Mouse (Mus musculus): Measurements from ENCODE around the gene Rcan1.

The Rcan1 gene

DNA sequence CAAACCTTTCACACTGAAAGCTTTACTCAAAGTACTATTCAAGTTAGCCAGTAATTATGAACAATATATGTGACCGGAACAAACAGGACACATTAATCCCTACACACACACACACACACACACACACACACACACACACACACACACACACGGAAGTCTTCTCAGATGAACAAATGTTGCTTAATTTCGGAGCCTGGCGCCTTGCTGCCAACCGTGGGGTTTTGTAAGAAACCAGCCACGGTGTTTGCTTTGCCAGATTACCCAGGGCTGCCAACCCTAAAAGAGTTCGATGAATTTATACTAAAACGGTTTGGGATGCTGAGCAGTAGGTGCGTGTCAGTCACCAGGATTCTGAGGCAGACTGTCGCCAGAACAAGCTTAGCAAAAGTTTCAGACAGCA lies 69.5 kb downstream of the Rcan1 start:
- DNase-seq (ENCODE audit: low spot score in 2 of 2): no peak

DNA sequence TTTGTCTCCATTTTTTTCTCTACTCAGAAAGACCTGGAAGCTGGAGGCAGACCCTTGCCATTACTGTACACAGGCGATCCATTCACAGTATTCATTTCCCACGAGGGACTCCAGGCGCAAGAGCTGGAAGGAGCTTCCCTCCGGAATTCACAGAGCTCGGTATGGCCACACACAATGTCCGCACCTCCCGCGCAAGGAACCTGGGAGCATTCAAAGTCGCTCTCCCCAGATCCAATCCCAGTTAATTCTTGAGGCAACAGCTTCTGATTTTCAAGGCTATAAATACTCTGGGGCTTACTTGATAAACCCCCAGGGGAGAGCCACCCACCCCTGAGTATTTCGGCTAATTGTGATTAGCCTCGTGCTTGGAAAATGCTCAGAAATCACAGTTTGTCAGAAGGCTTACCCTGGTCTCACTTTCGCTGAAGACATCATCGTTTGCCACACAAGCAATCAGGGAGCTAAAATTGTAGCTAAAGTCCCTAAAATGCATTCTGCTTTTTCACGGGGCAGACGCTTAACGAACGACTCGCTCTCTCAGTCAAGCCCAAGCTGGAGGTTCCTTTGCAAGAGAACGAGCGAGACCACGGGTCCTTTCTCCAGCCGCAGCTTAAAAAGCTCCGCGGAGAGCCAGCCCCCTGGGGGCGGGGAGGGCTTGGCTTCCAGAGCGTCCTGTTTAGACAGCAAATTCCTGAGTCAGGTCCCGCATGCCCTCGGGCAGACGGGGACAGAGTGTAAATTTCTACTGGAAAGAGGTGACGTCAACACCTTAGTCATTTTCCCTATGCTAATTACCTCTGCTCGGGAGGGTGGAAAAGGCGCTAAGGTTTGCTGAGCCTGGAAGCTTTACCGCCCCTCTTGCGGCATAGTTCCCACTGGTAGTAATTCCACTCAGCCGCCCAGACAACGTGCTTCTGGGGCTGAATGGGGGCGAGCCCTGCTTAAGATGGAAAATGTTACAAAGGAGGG lies 70.9 kb downstream of the Rcan1 start:
- DNase-seq (ENCODE audit: low spot score in 2 of 2): peak in 1 of 2 experiments; percentile 47

DNA sequence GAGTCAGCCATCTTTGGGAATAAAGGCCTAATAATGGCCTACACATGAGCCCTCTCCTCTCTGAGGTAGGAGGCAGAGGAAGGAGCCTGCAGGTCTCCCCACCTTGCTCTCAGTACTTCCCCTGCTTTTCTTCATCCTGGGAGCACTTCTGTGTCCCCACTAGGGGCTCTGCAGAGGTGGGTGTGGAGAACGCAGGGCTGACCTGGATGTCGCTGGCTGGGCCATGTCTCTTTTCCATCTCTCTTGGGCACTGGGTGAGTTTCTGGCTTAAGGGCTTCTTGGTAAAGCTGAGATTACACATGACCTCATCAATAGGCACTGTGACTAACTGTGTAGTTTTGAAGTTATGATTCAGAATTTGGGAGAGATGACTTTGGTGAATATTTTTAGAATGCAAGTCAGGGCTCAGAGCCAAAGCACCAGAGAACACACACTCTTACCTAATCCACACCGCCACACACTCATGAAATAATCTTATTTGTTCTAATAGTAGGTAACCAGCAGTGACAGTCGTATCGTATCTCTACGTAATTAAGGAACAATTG lies 72.0 kb downstream of the Rcan1 start:
- DNase-seq (ENCODE audit: low spot score in 2 of 2): no peak

DNA sequence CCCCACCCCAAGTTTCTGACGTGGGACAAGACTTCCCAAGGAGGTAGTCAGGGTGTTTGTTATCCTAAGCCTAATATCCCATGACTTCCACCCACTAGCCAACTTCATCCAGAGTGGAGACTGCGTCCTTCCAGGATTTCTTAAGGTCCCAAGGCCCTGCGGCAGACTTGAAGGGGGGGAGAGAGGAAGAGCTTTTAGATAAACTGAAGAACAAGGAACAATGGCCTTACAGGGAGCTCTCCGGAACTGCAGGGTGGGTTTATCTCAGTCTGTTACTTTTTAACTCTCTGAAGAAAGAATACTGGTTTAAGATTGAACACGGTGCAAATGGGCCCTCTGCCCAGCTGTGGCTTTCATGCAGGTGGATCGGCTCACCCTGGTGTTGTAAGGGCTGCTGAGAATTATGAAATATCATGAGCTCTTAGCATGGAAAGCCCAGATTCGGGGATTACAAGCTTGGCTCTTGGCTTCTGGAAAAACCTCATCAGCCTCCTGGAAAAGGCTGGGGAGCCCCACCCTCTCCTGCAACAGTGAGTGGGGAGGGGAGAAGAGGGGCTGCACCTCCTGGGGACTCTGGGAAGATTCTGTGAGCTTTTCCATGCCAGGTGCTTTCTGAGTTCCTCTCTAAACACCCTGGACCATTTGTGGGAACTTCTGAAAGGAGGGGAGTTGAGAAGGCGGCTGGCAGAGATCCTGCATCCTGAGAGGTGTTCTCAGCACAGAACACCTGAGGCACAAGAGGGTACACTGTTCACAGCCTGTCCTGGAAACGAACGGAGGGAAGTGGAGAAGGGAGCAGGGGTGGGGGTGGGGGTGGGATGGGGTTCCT lies 72.7 kb downstream of the Rcan1 start:
- DNase-seq (ENCODE audit: low spot score in 2 of 2): no peak

DNA sequence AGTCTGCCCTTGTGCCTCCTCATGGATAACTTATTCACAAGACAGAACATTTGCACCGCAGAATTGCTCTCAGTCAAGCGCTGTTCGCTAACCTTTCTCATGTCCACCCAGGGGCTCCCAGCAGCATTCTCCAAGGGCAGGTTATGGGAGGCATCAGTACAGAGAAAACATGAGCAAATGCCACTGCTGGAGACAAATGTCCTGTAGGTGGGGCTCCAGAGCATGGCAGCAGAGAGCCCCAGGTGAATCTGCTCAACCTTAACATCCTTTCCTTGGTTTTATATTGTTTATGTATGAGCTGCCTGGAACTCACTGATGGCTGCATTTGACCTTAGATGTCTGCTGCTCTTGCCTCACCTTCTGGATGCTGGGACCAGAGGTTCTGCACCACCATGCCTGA lies 76.9 kb downstream of the Rcan1 start:
- DNase-seq (ENCODE audit: low spot score in 2 of 2): no peak

DNA sequence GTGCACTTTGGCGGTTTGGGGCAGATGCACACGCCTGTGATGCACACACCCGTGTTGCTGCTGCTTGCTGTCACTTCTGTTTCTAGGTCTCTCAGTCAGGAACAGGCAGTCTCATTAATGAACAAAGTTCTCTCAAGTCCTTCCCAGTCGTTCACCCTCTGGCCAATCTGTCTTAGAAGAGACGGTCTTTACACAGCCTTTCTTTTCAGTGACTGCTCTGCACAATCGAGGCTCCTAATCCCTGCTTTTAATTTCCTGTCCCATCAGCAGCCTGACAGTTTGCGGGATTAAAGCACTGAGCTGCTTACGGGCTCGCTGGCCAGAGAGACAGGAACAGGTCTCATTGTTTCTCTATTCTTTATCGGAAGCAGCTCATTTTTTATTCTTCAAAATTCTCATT lies 83.0 kb downstream of the Rcan1 start:
- DNase-seq (ENCODE audit: low spot score in 2 of 2): no peak

DNA sequence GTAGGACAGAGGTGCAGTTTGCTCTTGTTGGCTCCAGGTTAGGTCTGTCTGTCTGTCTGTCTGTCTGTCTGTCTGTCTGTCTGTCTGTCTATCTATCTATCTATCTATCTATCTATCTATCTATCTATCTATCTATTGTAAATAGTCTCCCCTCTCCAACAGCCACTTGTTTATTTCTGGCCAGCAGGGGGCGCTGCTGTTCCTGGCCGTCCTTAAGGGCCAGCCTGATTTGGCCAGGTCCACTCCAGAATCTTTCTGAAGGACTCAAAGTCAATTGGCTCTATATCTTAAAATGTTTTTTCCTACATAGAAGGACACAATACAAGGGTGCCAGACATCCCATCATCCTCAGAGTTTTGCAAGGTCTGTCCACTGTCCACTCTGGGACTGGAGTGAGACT lies 85.6 kb downstream of the Rcan1 start:
- peak; percentile 52 to 81 for DNase-seq (ENCODE audit: low spot score in 2 of 2)

DNA sequence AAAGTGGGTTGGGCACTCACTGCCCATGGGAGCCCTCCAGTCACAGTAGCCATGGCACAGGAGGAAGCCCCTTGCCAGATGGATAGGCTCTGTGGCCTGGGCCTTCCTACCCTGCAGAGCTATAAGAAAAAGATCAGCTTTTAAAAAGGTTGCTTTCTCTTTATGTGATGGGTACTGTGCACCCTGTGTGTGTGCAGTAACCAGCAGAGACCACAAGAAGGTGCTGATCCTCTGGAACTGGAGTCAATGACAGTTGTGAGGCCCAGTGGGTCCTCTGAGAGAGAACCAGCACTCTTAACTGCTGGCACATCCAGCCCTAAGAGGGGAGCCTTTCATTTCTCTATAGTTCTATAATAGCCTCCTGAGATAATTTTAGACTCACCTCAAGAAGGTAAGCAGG lies 87.3 kb downstream of the Rcan1 start:
- no peak for DNase-seq (ENCODE audit: low spot score in 2 of 2)

DNA sequence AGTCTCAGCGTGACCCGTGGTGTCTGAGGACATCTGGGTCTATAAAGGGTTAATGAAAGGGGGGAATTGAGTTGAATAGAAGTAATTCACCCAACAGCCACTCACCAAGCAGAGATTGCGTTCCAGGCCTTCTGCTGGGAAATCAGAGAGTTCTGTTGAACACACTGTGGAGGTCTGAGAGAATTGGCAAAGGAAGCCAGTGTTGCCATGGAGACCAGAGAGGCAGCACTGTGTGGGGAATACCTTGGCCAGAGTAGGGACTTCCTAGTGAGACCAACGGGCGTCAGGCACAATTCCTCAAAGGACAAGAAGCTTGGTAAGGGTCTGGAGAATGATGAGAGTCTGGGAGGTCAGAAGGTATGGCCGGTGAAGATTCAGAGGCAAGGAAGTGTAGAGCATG lies 88.2 kb downstream of the Rcan1 start:
- DNase-seq (ENCODE audit: low spot score in 2 of 2): no peak

DNA sequence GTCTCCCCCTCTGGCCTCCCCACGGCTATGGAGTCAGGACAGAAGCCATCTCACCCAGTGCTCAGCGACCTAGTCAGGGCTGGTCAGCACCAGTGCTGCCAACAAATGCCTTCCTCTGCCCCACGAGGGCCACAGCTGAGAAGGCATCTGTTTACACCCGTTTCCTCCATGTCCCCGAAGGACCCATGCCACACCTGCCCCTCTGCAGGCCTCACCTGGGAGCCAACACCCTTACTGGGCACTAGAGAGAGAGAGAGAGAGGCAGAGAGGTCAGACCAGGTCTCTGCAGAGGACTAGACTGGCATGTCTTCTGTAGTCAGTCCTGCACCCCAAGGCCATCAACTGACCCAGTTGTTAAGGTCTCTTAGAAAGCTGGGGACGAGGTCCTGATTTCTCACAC lies 89.6 kb downstream of the Rcan1 start:
- no peak for DNase-seq (ENCODE audit: low spot score in 2 of 2)

DNA sequence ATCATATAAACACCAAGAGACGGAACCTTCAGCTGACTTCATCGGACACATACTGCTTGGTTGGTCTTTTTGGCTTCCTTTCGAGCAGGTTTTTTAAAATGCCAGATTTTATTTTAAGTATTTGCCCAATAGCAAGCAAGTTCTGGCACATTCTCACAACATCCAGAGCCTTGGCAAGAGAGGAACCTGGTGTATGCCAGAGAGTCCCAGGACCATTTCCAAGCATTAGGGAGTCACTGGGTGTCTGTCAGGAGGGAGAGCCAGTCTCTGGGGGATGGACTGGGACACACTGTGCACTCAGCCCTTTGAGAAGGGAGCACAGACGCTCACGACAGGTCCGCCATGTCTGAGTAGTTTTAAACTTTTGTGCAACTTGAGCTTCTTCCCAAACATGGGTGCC lies 93.7 kb downstream of the Rcan1 start:
- DNase-seq (ENCODE audit: low spot score in 2 of 2): no peak

DNA sequence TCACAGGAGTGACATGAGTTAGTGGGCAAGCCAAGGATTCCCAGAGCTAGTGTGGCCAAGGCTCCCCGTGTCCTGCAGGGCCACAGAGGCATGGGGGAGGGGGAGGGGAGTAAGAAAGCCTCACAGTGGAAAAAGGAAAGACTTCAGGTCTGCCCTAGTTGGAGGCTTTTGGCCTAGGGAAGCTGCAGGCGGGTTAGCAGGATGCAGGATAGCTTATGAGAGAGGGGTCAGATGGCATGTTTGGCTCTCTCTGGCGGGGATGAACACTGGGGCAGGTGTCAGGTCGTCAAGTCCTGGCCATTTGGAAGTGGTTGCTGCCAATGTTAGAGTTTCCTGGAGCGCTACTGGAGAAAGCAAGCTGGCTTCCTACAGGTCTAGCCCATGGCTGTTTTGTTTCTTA lies 99.0 kb downstream of the Rcan1 start:
- DNase-seq (ENCODE audit: low spot score in 2 of 2): no peak

DNA sequence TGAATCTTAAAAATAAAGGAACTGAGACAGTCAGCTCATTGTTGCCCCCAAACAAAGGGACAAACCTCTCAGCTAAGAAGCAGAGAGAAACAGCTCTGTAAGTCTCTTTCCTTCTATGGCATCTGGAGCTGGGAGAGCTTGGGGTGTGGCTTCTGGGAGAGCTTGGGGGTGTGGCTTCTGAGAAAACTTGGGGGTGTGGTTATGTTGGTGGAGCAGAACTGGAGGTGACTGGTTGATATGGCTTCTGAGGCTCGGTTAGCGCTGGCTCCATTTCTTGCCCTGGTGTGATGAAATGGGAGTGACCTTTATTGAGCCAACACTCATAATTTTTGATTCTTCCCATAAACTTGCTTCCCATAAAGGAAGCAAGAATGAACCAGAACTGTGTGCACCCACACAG lies 101.4 kb downstream of the Rcan1 start:
- DNase-seq (ENCODE audit: low spot score in 2 of 2): no peak

DNA sequence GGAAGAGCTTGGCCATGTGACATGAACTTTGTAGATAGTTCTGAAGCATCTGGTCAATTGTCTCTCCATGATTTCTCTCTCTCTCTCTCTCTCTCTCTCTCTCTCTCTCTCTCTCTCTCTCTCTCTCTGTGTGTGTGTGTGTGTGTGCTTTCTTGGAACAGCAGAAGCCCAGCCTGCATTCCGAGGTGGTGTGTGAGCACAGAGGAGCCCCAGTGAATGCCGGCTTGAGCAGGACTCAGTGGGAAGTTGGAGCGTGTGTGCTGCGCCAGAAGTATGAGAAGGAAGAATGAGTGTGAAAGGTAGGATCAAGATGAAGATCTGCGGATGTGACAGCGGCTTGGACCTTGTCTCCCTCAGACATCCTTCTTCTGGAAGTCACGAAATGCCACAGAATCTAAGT lies 105.2 kb downstream of the Rcan1 start:
- no peak for DNase-seq (ENCODE audit: low spot score in 2 of 2)

DNA sequence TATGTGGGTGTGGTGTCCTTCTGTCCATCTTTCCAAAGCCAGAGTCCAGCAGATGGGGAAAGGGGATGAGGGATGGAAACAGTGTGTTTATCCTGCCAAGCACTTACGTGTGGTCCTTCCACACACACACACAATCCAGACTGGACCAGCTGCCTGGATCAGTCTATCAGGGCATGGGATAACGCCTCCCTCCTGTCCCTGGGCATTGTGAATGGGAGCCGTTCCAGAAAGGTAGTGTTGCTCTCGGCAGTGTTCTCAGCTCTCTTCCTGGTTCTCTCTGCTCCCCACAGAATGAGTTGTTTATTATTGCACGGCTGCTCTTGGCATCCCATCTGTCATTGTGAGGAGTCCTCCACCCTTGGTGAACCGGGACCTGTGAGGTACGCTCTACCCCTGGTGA lies 110.0 kb downstream of the Rcan1 start:
- DNase-seq (ENCODE audit: low spot score in 2 of 2): no peak

DNA sequence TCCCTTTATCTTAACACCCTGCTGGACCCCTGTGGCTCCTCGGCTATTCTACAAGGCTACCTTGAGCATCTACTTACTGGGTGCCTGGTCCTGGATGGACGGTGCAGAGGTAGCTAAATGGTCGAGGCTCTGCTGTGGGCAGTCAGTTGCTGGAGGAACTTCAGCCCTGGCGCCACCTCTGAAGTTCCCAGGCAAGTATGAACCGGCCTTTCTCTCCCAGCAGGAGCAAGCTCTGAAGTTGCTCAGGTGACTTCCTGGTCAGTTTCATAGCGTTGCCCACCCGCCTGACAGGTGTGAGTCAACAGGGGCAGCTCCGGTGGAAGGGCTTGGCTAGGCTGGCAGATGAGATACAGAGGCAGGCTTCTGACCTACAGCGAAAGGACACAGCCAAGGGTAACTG lies 111.4 kb downstream of the Rcan1 start, which contains the start of gene Kcne1:
TSS of gene Kcne1 (minus strand) at position 240 of the 400 bp plus-strand sequence.
- DNase-seq (ENCODE audit: low spot score in 2 of 2): no peak

DNA sequence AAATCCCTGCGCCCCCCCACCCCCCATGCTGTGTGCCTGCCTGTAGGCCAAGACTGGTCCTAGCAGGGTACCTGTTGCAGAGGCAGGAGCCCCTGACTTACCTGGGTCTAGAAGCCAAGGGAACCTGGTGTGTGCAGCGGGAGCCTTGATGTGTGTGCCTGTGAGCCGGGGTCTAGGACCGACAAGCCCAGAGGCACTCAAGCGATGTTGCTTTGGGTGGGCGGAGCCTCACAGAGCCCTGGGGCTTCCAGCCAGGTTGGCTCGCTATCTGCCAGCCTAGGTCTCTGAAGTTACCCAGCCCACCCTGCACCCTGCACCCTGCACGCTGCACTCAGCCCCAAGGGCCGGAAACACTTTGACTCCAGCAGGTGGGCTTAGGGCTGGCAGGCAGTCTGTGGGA lies 111.9 kb downstream of the Rcan1 start:
- no peak for DNase-seq (ENCODE audit: low spot score in 2 of 2)

DNA sequence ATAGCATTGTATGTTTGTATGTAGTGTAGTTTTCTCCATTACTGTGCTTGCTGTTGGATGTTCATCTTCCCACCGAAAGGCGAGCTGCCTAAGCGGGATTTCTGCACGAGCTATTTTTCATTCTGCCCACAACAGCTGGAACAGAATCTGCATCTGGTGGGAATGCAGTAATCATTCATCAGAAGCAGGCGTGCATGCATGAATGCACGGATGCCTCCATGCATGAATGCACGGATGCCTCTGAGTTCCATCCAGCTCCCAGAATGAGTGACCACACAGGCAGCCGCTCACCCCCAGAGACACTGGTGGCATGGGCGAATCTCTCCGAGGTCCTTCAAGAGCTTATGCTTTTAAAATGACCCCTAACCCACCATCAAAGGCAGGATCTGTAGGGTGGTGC lies 113.1 kb downstream of the Rcan1 start:
- DNase-seq (ENCODE audit: low spot score in 2 of 2): no peak

DNA sequence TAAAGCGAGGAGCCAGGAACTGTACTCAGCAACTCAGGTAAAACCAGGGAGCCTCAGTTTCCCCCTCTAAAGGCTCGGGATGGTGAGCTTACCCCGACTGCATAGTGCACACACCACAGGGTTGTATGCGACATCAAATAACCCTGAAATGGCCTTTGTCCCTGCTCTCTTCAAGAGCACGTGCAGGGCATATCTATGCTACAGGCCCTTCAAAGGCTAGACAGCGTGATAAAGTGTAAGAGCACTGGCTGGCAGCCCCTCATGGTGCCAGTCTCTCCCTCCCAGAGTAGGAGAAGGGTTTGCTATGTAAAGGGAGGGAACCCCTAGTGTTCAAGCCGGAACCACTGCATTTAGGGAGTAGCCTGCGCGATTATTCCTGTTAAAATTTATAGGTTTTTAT lies 113.6 kb downstream of the Rcan1 start:
- no peak for DNase-seq (ENCODE audit: low spot score in 2 of 2)

DNA sequence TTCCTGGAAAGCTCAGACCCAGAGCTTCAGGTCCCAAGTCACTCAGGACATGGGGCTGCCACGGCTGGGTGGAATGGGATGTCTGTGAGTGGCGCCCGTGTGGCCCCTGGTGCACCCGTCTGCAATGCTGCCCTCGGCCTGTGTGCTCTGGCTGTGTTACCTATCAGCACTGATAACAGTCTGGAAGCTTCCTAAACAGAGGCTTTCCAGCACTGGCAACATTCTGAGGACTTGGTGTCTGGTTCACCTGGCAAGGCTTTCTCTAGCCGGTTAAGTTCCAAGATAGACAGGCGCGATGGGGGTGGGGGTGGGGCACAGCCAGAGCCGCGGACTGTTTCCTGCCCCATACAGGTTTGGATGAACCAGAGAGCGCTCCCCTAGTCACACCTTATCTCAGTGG lies 114.7 kb downstream of the Rcan1 start:
- DNase-seq (ENCODE audit: low spot score in 2 of 2): no peak

DNA sequence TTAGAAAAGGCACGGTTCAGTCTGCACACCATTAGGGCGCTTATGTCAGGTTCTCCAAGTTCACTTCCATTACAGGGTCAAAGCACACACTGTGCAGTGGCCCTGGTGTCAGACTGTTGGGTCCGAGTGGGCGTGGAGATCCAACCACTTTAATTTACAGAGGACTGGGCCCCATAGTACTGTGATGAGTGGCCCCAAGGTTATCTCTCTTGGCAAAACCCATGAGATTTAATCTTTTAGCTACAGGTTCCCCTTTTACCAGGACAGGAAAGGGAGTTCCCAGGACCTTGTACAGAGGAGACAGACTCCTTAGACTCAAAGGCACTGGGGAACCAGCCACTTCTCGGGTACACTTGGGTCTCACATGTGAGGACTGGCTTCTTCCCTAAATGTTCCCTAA lies 115.3 kb downstream of the Rcan1 start:
- no peak for DNase-seq (ENCODE audit: low spot score in 2 of 2)

DNA sequence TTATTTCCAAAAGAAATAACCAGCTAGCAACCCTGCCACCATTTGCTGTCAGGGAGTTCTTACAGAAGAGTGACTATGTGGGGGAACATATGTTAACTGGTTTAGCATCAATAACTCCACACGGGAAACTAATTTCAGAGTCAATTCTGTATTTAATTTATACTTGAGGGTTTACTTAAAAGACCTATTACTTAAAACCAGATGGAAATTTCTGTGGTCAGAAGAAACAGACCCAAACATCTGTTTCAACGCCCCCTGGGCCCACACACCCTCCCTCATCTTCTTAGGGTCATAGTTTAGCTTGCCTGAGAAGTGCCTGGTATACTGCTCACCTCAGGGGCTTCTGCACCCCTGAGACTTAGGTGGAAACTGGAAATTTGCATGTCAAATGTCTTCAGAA lies 116.8 kb downstream of the Rcan1 start:
- DNase-seq (ENCODE audit: low spot score in 2 of 2): no peak

DNA sequence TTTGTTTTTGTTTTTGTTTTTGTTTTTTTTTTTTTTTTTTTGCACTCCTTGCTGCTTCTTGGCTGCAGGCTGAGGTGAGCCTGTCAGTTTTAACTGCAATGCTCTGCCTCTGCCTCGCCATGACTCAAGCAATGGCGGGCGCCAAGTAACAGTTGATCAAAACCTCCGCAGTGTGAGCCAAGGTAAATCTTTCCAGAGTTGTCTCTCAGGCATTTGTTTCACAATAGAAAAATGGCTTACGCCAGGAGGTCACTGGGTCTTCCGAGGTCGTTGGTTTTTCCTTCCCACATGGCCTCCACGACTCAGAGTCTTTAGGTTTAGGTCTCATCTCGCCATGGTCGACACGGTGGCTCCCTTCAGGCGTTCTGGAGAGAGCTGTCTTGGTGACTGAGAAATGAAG lies 117.4 kb downstream of the Rcan1 start:
- DNase-seq (ENCODE audit: low spot score in 2 of 2): no peak

Measured in spleen, postnatal 10 days (tissue).